Mouse (Mus musculus): ENCODE results near the gene 1300017J02Rik. TPM values are rescaled to one million over a fixed set of nuclear protein-coding genes. Genes with fewer than 3 reads are reported as not detected.
A peak's percentile ranks its signal among the peaks of the same experiment; 100 is the strongest.
"Not testable (repeated sequence)": the region's sequence is repeated elsewhere in the genome, so short reads cannot be mapped to it uniquely, and the experiment has no call there.

The 1300017J02Rik gene
- not detected for total RNA-seq (2021)

- peak; percentile 90 to 93 for DNase-seq (ENCODE audit: low spot score in 2 of 2)
- intact Hi-C loops (cut with DNase I): loop anchor here (5.0 kb wide), 1 partner anchor 213 kb away; no protein-coding TSS in a partner anchor
These were observed at the start of gene 1300017J02Rik, which contains the start of gene Topbp1 for GRCm38 (mm10) chr9:103304927-103305326. Gene 1300017J02Rik (minus strand): TSS chr9:103305082. Gene Topbp1 (plus strand): TSS chr9:103305215.

GRCm38 (mm10) chr9:103353500-103354260 is 48.8 kb upstream of the 1300017J02Rik start:
- intact Hi-C loops (cut with DNase I); DNase-seq (ENCODE audit: low spot score in 2 of 2): not testable (repeated sequence)

GRCm38 (mm10) chr9:103348791-103349190 is 43.9 kb upstream of the 1300017J02Rik start:
- intact Hi-C loops (cut with DNase I): no loop called here
- DNase-seq (ENCODE audit: low spot score in 2 of 2): no peak

GRCm38 (mm10) chr9:103347996-103348490 is 43.2 kb upstream of the 1300017J02Rik start:
- intact Hi-C loops (cut with DNase I): no loop called here
- DNase-seq (ENCODE audit: low spot score in 2 of 2): no peak

- intact Hi-C loops (cut with DNase I): no loop called here
- DNase-seq (ENCODE audit: low spot score in 2 of 2): no peak
These were observed 42.2 kb upstream of the 1300017J02Rik start for GRCm38 (mm10) chr9:103347045-103347444.

- DNase-seq (ENCODE audit: low spot score in 2 of 2): peak in 1 of 2 experiments; percentile 8
- intact Hi-C loops (cut with DNase I): no loop called here
These were observed 32.0 kb upstream of the 1300017J02Rik start for GRCm38 (mm10) chr9:103336912-103337311.

GRCm38 (mm10) chr9:103332663-103333062 is 27.8 kb upstream of the 1300017J02Rik start:
- DNase-seq (ENCODE audit: low spot score in 2 of 2): no peak
- intact Hi-C loops (cut with DNase I): no loop called here

GRCm38 (mm10) chr9:103326449-103326848 is 21.6 kb upstream of the 1300017J02Rik start:
- intact Hi-C loops (cut with DNase I): no loop called here
- no peak for DNase-seq (ENCODE audit: low spot score in 2 of 2)

GRCm38 (mm10) chr9:103324678-103325077 is 19.8 kb upstream of the 1300017J02Rik start:
- no peak for DNase-seq (ENCODE audit: low spot score in 2 of 2)
- intact Hi-C loops (cut with DNase I): no loop called here

GRCm38 (mm10) chr9:103309832-103310231 is 5.0 kb upstream of the 1300017J02Rik start:
- no peak for DNase-seq (ENCODE audit: low spot score in 2 of 2)

GRCm38 (mm10) chr9:103305332-103306041 is 605 bp upstream of the 1300017J02Rik start:
- intact Hi-C loops (cut with DNase I): no loop called here
- no peak for DNase-seq (ENCODE audit: low spot score in 2 of 2)

More at GRCm38 (mm10) chr9:103309832-103310231, 5.0 kb upstream of the 1300017J02Rik start:
- intact Hi-C loops (cut with DNase I): no loop called here

- peak; percentile 55 to 67 for DNase-seq (ENCODE audit: low spot score in 2 of 2)
- intact Hi-C loops (cut with DNase I): loop anchor here (1.0 to 5.0 kb wide), 3 partner anchors 77 to 210 kb away; no protein-coding TSS in a partner anchor
These were observed 2.2 kb downstream of the 1300017J02Rik start for GRCm38 (mm10) chr9:103302666-103303065.

- DNase-seq (ENCODE audit: low spot score in 2 of 2): no peak
- intact Hi-C loops (cut with DNase I): loop anchor here (1.0 to 5.0 kb wide), 3 partner anchors 77 to 210 kb away; no protein-coding TSS in a partner anchor
These were observed 2.6 kb downstream of the 1300017J02Rik start for GRCm38 (mm10) chr9:103302239-103302638.

GRCm38 (mm10) chr9:103301086-103301485 is 3.8 kb downstream of the 1300017J02Rik start:
- intact Hi-C loops (cut with DNase I): loop anchor here (5.0 kb wide), 1 partner anchor 209 kb away; no protein-coding TSS in a partner anchor

GRCm38 (mm10) chr9:103294507-103294906 is 10.4 kb downstream of the 1300017J02Rik start:
- intact Hi-C loops (cut with DNase I): no loop called here
- DNase-seq (ENCODE audit: low spot score in 2 of 2): no peak

More at GRCm38 (mm10) chr9:103301086-103301485, 3.8 kb downstream of the 1300017J02Rik start:
- DNase-seq (ENCODE audit: low spot score in 2 of 2): no peak

GRCm38 (mm10) chr9:103288489-103289180 is 16.2 kb downstream of the 1300017J02Rik start:
- no peak for DNase-seq (ENCODE audit: low spot score in 2 of 2)
- intact Hi-C loops (cut with DNase I): no loop called here

GRCm38 (mm10) chr9:103287840-103288488 is 16.9 kb downstream of the 1300017J02Rik start:
- intact Hi-C loops (cut with DNase I): no loop called here
- no peak for DNase-seq (ENCODE audit: low spot score in 2 of 2)

GRCm38 (mm10) chr9:103286901-103287422 is 17.9 kb downstream of the 1300017J02Rik start:
- intact Hi-C loops (cut with DNase I): no loop called here
- no peak for DNase-seq (ENCODE audit: low spot score in 2 of 2)

GRCm38 (mm10) chr9:103286396-103286795 is 18.5 kb downstream of the 1300017J02Rik start:
- DNase-seq (ENCODE audit: low spot score in 2 of 2): no peak
- intact Hi-C loops (cut with DNase I): no loop called here
